Mouse (Mus musculus) kidney, postnatal 0 days (tissue): Measurements from ENCODE around the gene Kdm4a. TPM values are rescaled to one million over a fixed set of nuclear protein-coding genes. Genes with fewer than 3 reads are reported as not detected.

Experiments
- ATAC-seq: fragments of 200-750 bp; cut with Nextera tagmentation; replicated peaks from 2 replicates; pipeline ENCODE4 v1.8.0; 2017; ENCODE audit warnings: low read depth, moderate number of reproducible peaks, moderate TSS enrichment, moderate library complexity; ENCODE audit not compliant: low FRiP score
- DNase-seq: peaks from one replicate; pipeline ENCODE4 v3.0.0-alpha.2; 2016; ENCODE audit warnings: low spot score
- H3K27ac ChIP-seq: fragments of 300-500 bp; sonication (generic); 2 replicates; pipeline ENCODE4 v1.5.1; 2014; ENCODE audit warnings: mild to moderate bottlenecking
- H3K27me3 ChIP-seq: fragments of 300-500 bp; sonication (generic); 2 replicates; pipeline ENCODE4 v1.6.1; 2014; ENCODE audit warnings: low read length, mixed read lengths; ENCODE audit not compliant: insufficient read depth
- H3K36me3 ChIP-seq: fragments of 300-500 bp; sonication (generic); 2 replicates; pipeline ENCODE4 v1.6.1; 2014; ENCODE audit warnings: low read length, mixed read lengths; ENCODE audit not compliant: insufficient read depth
- H3K4me1 ChIP-seq: fragments of 300-500 bp; sonication (generic); replicated peaks from 2 replicates; pipeline ENCODE4 v1.6.1; 2014; ENCODE audit warnings: antibody characterized with exemption, low read length, mixed read lengths; ENCODE audit not compliant: insufficient read depth
- H3K4me2 ChIP-seq: fragments of 300-500 bp; sonication (generic); 2 replicates; pipeline ENCODE4 v1.6.1; 2014; ENCODE audit warnings: mild to moderate bottlenecking, low read length, moderate library complexity, mixed read lengths
- H3K4me3 ChIP-seq: fragments of 300-500 bp; sonication (generic); replicated peaks from 2 replicates; pipeline ENCODE4 v1.5.1; 2014; ENCODE audit warnings: low read depth, low read length
- H3K9ac ChIP-seq: fragments of 300-500 bp; sonication (generic); 2 replicates; pipeline ENCODE4 v1.6.1; 2014; ENCODE audit warnings: low read depth, low read length
- H3K9me3 ChIP-seq: fragments of 300-500 bp; sonication (generic); replicated peaks from 2 replicates; pipeline ENCODE4 v1.6.1; 2016; ENCODE audit warnings: low read length, inconsistent platforms, mixed read lengths
- CTCF ChIP-seq: IDR thresholded peaks from 2 replicates; pipeline ENCODE4 v1.5.1; 2016; ENCODE audit warnings: antibody characterized with exemption, low read depth, mild to moderate bottlenecking, moderate library complexity
- WGBS: fragments of 180-500 bp; shearing (Covaris S2); extraction: QIAGEN DNeasy Blood & Tissue Kit; methylation state at CpG from one replicate; pipeline ENCODE4 v1.1.7; 2014; 5-methylcytosine and 5-hydroxymethylcytosine counted together
- microRNA-seq: library from miRNA; unstranded; fragments of <30 nt; microRNA quantifications from one replicate; pipeline ENCODE4, GENCODE M21; 2016
- polyA plus RNA-seq: library from polyadenylated mRNA; unstranded; fragments of >200 nt; fragmentation: Nextera tagmentation; extraction: Ambion mirVana; gene quantifications from 2 replicates; pipeline ENCODE4 v1.2.1, GENCODE M21; 2015

The Kdm4a gene
- polyA plus RNA-seq, 1 experiment from 2014 or later = 32.2 TPM

DNA sequence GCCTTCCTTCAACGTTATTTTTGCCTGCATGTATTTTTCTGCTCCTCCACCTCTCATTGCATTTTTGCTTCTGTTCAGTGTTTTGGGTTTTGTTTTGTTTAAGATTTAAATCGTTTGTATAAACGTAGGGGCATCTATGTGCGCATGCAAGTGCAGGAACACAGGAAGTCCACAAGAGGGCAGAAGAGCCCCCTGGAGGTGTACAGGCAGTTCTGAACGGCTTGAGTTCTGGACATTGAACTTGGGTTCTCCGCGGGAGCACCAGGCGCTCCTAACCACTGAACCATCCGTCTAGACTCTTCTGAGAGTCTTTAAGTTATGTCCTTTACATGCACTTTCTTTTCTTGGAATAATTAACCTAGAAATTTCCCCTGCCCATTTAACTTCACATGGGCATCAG is 89.9 kb downstream of the Kdm4a start:
- DNase-seq = peak; percentile 79
- Histone ChIP-seq H3K4me1 (no peaks in the 10 kb centered on the region), H3K4me3 (no peak overlapping the region), H3K9ac (no peak overlapping the region), H3K36me3 (no peaks in the 10 kb centered on the region), H3K9me3 (no peaks in the 10 kb centered on the region), H3K27me3 (no peaks in the 10 kb centered on the region), H3K4me2 (no peak overlapping the region), H3K27ac (no peak overlapping the region)
- peak; percentile 50; the same call in 1 of the 2 replicates for ATAC-seq
- peak; percentile 88 for TF ChIP-seq CTCF
- 49% methylated on average over 9 of the region's 9 CpGs for WGBS

DNA sequence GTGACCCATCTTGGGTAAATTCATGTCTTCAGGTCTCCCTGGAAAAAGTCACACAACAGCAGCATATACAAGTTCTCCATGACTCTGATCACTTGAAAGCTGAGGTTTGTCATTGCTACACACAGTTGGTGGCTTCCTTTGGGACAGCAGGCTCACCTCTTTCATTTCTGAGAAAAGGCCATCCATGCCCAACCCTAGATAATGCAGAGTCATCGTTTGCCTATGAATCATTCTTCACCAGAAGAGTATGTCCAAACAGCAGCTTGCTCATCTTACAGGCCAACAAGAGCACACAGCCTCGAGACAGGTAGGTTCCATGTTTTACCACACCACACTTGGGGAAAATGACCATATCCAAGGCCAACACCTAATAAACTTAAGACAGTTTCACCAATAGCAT is 91.1 kb downstream of the Kdm4a start:
- no peak for DNase-seq
- 80% methylated on average over 2 of the region's 2 CpGs for WGBS

More for the DNA sequence above, 91.1 kb downstream of the Kdm4a start:
- Histone ChIP-seq H3K4me3 (no peak overlapping the region), H3K36me3 (no peaks in the 10 kb centered on the region), H3K27ac (no peak overlapping the region), H3K4me1 (no peaks in the 10 kb centered on the region), H3K4me2 (no peak overlapping the region), H3K27me3 (no peaks in the 10 kb centered on the region), H3K9me3 (no peaks in the 10 kb centered on the region), H3K9ac (no peak overlapping the region)
- ATAC-seq = no peak
- TF ChIP-seq CTCF = no peak

Small RNA genes within 50 kb of the gene (microRNA-seq; reads per million reads assigned to microRNA genes)
- gene Mir7226 = 0.80 reads per million

Other genes starting within 250 kb of the Kdm4a start
- 6.7 and 8.1 TPM in 2 replicates for gene St3gal3, start 45.1 kb downstream of the Kdm4a start, polyA plus RNA-seq
- 34.0 and 37.6 TPM in 2 replicates for gene Ptprf, start 111.4 kb upstream of the Kdm4a start, polyA plus RNA-seq
- 3.3 and 3.6 TPM in 2 replicates for gene Szt2, start 229.2 kb upstream of the Kdm4a start, polyA plus RNA-seq
- gene Med8, start 229.3 kb upstream of the Kdm4a start, polyA plus RNA-seq = 89.6 and 92.8 TPM in 2 replicates
- gene Elovl1, start 248.1 kb upstream of the Kdm4a start, polyA plus RNA-seq = 135 and 139 TPM in 2 replicates